Mouse (Mus musculus): ENCODE measurements around the gene Prph2. TPM values are rescaled to one million over a fixed set of nuclear protein-coding genes. Genes with fewer than 3 reads are reported as not detected.
A peak's percentile ranks its signal among the peaks of the same experiment; 100 is the strongest.

Gene Prph2
- polyA plus RNA-seq (2016; fragmentation: Nextera tagmentation; extraction: Ambion mirVana) = not detected in 2 replicates

DNA sequence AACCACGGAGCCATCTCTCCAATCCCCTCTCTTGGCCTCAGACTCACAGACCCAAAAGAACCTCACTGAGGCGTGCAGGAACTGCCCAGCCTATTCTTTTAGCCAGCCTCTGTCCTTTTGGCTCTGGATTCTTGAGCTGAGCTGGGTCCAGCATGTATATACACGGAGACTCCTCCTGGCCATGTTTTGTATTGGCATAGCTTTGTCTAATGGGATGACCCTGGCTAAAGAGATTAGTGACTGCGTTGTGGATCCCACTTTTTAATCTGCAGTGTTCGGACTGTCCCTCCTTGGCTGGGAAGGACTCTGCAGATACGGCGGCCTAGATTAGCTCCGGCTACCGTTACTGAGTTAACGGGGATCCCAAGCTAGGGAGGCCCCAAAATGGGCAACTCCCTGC lies at the start of gene Prph2:
Gene Prph2 (plus strand): TSS at position 274 of the 400 bp plus-strand sequence.
- 0 out of 2 replicates have a peak, but pooled peaks cover 5% of the 10 kb centered on the region for H3K4me1 ChIP-seq
- H3K9me3 ChIP-seq = 0 out of 2 replicates have a peak, but pooled peaks cover 2% of the 10 kb centered on the region
- no peak within 1 kb of the TSS for H3K27ac ChIP-seq (replicated peaks)
- H3K9ac ChIP-seq (replicated peaks) = no peak within 1 kb of the TSS
- no peak for ATAC-seq (ENCODE audit: low FRiP score, low read depth)
- no peak within 1 kb of the TSS for H3K4me3 ChIP-seq
- no peaks in the 10 kb centered on the region for H3K36me3 ChIP-seq
- H3K27me3 ChIP-seq = no peaks in the 10 kb centered on the region
- 82% methylated on average over 10 of the region's 10 CpGs for WGBS
- H3K4me2 ChIP-seq (replicated peaks) = no peak within 1 kb of the TSS

DNA sequence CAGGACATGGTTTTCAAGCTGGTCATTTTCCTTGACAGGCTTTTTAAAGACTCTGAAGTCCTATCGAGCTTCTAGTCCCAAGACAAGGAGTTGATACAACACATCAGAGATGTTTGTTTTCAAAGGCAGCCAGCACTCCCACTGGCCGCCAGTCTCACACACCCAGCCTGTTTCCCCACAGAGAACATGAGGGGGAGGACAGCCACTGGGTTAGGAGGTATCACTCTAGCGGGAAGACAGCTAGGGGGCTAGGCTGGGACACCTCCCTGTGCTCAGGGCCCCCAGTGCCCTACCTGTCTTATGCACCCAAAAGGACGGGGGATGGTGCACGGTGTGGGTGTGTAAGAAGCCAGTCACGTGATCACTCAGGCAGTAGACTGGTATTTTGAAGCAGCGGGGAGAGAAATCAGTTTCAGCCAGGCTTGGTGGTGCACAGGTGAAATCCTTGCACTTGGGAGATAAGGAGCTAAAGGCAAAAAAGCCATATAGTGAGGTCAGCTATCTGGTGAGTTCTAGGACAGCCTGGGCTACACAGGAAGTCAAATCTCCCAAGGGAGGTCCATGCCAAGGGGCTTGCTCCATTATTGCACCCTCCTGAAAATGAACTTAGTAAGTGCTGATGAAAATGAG lies 45.6 kb upstream of the Prph2 start:
- Histone ChIP-seq H3K4me1 (peaks cover 4% of the 10 kb centered on the region; the same call in 1 of the 2 replicates), H3K27me3 (no peaks in the 10 kb centered on the region), H3K4me2 (replicated peaks) (no peak overlapping the region), H3K4me3 (no peak overlapping the region), H3K9me3 (no peaks in the 10 kb centered on the region), H3K27ac (replicated peaks) (no peak overlapping the region), H3K9ac (replicated peaks) (no peak overlapping the region), H3K36me3 (no peaks in the 10 kb centered on the region)
- 76% methylated on average over 7 of the region's 7 CpGs for WGBS
- no peak for ATAC-seq (ENCODE audit: low FRiP score, low read depth)

DNA sequence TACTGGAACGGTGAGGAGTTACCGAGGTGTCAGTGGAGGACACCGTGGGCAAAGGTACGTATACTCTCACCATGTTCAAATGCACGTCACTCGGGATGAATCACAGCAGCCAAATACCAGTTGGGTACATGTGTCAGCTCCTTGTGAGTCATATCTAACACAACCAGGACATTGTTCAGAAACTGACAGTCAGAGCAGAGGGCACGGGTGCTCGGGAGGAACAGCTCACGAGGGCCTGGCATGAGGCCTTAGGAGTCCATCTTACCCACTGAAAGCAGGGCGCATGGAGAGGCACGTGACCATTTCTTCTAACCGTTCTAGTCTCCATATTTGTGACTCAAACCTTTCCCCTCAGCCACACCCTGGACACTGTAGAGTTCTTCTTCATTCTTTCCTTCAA lies 43.4 kb upstream of the Prph2 start:
- Histone ChIP-seq H3K4me1 (no peaks in the 10 kb centered on the region), H3K4me3 (no peak overlapping the region), H3K27me3 (no peaks in the 10 kb centered on the region), H3K9ac (replicated peaks) (no peak overlapping the region), H3K27ac (replicated peaks) (no peak overlapping the region), H3K36me3 (no peaks in the 10 kb centered on the region), H3K4me2 (replicated peaks) (no peak overlapping the region), H3K9me3 (no peaks in the 10 kb centered on the region)
- WGBS = 89% methylated on average over 12 of the region's 12 CpGs
- ATAC-seq (ENCODE audit: low FRiP score, low read depth) = no peak

DNA sequence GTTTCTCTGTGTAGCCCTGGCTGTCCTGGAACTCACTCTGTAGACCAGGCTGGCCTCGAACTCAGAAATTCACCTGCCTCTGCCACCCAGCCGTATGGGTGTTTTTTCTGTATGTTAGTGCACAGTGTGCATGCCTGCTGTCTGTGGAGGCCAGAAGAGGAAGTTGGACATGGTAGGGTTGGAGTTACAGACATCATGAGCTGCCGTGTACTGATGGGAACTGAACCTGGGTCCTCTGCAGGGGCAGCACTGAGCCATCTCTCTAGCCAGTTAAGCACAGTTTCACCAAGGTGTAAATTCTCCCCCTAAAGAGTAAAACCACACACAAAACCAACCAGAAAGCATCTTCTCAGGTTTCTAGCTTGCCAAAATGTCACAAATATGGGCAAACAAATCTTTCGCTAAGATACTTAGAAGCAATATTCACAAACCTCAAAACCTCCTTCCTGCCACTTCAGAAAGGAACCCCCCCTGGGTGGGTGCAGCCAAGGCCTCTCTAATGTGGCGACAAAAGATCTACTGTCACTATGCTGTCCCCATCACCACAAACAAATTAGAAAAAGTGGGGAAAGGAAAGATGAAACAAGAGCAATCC lies 40.0 kb upstream of the Prph2 start:
- H3K9me3 ChIP-seq = no peaks in the 10 kb centered on the region
- WGBS = 95% methylated on average over 5 of the region's 5 CpGs
- H3K4me1 ChIP-seq = peaks cover 6% of the 10 kb centered on the region; the same call in 1 of the 2 replicates
- no peaks in the 10 kb centered on the region for H3K36me3 ChIP-seq
- H3K27me3 ChIP-seq = no peaks in the 10 kb centered on the region
- no peak overlapping the region for H3K4me3 ChIP-seq
- no peak overlapping the region for H3K27ac ChIP-seq (replicated peaks)
- ATAC-seq (ENCODE audit: low FRiP score, low read depth) = no peak
- no peak overlapping the region for H3K4me2 ChIP-seq (replicated peaks)
- H3K9ac ChIP-seq (replicated peaks) = no peak overlapping the region

DNA sequence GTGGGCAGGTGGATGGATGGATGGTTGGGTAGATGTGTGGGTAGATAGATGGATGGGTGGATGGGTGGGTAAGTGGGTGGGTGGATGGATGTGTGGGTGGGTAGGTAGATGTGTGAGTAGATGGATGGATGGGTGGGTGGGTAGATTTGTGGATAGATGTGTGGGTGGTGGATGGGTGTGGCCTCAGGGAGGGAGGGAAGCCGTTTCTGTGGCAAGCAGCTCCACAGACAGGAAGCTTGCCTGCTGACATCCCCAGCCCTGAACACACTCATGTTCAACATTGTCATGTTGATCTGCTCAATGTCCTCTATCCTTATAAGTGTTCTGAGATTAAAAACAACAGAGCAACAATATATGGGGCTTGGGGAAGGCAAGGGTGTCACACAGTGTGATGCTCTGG lies 39.3 kb upstream of the Prph2 start:
- Histone ChIP-seq H3K9ac (replicated peaks) (no peak overlapping the region), H3K9me3 (no peaks in the 10 kb centered on the region), H3K36me3 (no peaks in the 10 kb centered on the region), H3K27me3 (no peaks in the 10 kb centered on the region), H3K4me3 (no peak overlapping the region), H3K4me2 (replicated peaks) (no peak overlapping the region), H3K27ac (replicated peaks) (no peak overlapping the region), H3K4me1 (peaks cover 6% of the 10 kb centered on the region; the same call in 1 of the 2 replicates)
- ATAC-seq (ENCODE audit: low FRiP score, low read depth) = no peak
- 89% methylated on average over 1 of the region's 1 CpGs for WGBS

DNA sequence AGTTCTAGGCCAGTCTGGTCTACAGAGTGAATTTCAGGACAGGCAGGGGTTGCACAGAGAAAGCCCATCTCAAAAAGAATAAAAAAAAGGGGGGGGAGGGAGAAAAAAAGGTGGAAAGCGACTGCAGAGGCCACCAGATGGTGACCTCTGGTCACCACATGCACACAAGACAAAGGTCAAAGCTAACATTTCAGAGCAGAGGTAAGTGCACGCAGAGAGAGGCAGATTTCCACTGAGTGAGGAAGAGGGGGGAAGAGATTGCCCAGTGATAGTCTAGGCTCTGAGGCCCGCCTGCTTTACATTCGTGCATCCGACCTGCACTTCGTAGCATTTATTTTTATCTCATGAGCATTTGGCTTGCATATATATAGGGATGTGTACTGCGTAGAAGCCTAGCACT lies 37.5 kb upstream of the Prph2 start:
- Histone ChIP-seq H3K4me2 (replicated peaks) (no peak overlapping the region), H3K4me1 (peaks cover 6% of the 10 kb centered on the region; the same call in 1 of the 2 replicates), H3K27ac (replicated peaks) (no peak overlapping the region), H3K9me3 (no peaks in the 10 kb centered on the region), H3K9ac (replicated peaks) (no peak overlapping the region), H3K4me3 (no peak overlapping the region), H3K27me3 (no peaks in the 10 kb centered on the region), H3K36me3 (no peaks in the 10 kb centered on the region)
- WGBS = 75% methylated on average over 7 of the region's 7 CpGs
- ATAC-seq (ENCODE audit: low FRiP score, low read depth) = no peak

DNA sequence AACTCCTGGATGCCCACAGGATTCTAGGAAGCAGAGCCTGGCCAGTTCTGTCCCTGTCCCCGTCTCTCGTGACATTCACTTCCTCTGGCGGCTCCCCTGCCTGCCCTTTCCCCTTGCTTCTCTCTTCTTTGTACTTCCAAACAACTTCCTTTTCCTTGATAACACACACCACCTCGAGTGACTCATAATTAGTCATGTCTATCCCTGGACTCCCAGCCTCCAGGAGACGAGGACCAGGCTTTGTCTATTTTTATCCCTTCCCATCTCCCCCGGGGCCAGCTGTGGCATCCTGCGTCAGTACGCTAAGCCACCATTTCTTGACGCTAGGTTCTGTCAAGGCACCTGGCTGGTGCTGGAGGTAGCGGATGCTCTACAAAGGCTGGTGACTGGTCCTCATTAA lies 36.1 kb upstream of the Prph2 start:
- no peak overlapping the region for H3K9ac ChIP-seq (replicated peaks)
- H3K27me3 ChIP-seq = no peaks in the 10 kb centered on the region
- H3K9me3 ChIP-seq = no peaks in the 10 kb centered on the region
- H3K36me3 ChIP-seq = no peaks in the 10 kb centered on the region
- ATAC-seq (ENCODE audit: low FRiP score, low read depth) = no peak
- H3K4me2 ChIP-seq (replicated peaks) = no peak overlapping the region
- no peak overlapping the region; the same call in 1 of the 2 replicates for H3K27ac ChIP-seq (replicated peaks)
- H3K4me3 ChIP-seq = no peak overlapping the region
- H3K4me1 ChIP-seq = peaks cover 6% of the 10 kb centered on the region; the same call in 1 of the 2 replicates
- 52% methylated on average over 10 of the region's 10 CpGs for WGBS

DNA sequence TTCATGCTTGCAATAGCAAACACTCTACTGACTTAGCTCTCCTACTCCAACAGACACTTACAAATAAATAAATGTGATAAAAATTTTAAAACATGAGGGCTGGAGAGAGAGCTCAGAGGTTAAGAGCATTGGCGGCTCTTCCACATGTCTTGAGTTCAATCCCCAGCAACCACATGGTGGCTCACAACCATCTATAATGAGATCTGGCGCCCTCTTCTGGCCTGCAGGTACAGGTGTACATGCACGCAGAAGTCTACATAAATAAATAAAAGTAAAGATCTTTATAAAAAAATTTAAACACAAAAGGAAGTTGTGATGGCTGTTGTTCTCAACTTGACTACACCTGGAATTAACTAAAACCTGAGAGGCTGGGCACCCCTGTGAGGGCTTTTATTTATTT lies 34.6 kb upstream of the Prph2 start:
- Histone ChIP-seq H3K9me3 (no peaks in the 10 kb centered on the region), H3K27ac (replicated peaks) (no peak overlapping the region), H3K4me1 (peaks cover 6% of the 10 kb centered on the region; the same call in 1 of the 2 replicates), H3K4me3 (no peak overlapping the region), H3K27me3 (no peaks in the 10 kb centered on the region), H3K4me2 (replicated peaks) (no peak overlapping the region), H3K36me3 (no peaks in the 10 kb centered on the region), H3K9ac (replicated peaks) (no peak overlapping the region)
- ATAC-seq (ENCODE audit: low FRiP score, low read depth) = no peak
- 73% methylated on average over 3 of the region's 3 CpGs for WGBS

DNA sequence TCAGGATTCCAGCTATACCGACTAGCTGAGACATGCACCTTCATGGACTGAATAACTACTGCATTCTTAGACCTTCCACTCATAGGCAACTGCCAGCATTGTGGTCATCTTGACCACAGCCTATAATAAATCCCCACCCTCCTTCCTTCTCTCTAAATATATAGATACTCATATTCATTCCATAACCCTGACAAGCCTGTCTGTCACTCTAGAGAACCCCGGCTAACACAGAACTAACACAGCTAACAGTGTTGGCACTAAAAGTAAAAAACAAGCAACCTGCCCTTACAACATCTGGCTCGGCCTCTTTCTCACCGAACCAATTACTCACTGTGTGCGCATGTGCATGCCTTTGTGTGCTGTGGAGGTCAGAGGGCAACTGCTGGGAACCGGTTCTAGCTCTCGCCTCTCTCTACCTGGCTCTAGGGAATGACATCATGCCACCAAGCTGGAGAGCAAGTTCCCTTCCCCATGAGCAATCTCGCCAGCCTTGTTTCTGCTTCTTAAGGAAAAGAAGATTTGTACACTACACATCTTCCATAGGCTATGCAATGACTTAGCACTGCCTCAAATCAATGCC lies 33.8 kb upstream of the Prph2 start:
- Histone ChIP-seq H3K4me3 (no peak overlapping the region), H3K36me3 (no peaks in the 10 kb centered on the region), H3K27ac (replicated peaks) (peak overlapping the region; percentile 32; the same call in 1 of the 2 replicates), H3K9me3 (no peaks in the 10 kb centered on the region), H3K4me1 (peaks cover 6% of the 10 kb centered on the region; the same call in 1 of the 2 replicates), H3K27me3 (no peaks in the 10 kb centered on the region), H3K9ac (replicated peaks) (no peak overlapping the region), H3K4me2 (replicated peaks) (no peak overlapping the region)
- ATAC-seq (ENCODE audit: low FRiP score, low read depth) = no peak
- 80% methylated on average over 8 of the region's 8 CpGs for WGBS

DNA sequence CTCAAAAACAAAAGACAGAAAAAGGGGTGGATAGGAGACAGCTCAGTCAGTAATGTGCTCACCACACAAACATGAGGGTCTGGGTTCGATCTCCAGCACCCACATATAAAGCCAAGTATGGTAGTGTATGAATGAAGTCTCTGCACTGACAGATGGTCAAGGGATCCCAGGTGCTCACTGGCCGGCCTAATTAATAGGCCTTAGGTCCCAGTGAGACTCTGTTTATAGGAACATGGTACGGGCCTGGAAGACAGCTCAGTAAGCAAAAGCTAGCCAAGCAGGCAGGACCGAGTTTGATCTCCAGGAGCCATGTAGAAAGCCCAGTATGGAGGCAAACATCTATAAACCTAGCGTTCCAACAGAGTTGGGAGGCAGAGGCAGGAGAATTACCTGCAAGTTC lies 33.2 kb upstream of the Prph2 start:
- 89% methylated on average over 5 of the region's 5 CpGs for WGBS
- ATAC-seq (ENCODE audit: low FRiP score, low read depth) = no peak
- no peaks in the 10 kb centered on the region for H3K27me3 ChIP-seq

DNA sequence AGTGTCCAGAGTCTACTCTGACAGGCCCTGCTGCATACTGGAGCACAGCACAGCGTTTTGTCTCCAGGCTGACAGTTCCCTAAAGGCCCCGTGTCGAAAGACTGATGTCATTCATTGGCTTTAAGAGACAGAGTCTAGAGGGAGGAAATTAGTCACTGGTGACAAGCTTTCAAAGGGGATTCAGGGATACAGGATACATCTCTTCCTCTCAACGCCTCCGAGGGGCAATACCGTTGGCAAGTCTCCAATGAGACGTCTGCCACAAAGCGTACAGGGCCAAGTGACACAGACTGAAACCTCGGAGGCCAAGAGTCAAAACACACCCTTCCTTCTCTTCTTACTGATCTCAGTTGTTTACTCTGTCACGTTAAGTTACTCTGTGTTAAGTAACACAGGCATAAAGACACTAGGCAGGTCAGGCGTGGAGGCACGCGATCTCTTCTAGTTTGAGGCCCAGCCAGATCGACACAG lies 30.4 kb upstream of the Prph2 start:
- WGBS = 75% methylated on average over 14 of the region's 14 CpGs
- H3K27me3 ChIP-seq = no peaks in the 10 kb centered on the region; the same call in 1 of the 2 replicates
- H3K27ac ChIP-seq (replicated peaks) = no peak overlapping the region
- no peak for ATAC-seq (ENCODE audit: low FRiP score, low read depth)
- no peaks in the 10 kb centered on the region for H3K9me3 ChIP-seq
- H3K36me3 ChIP-seq = no peaks in the 10 kb centered on the region
- no peak overlapping the region for H3K4me2 ChIP-seq (replicated peaks)
- H3K4me3 ChIP-seq = no peak overlapping the region
- no peak overlapping the region for H3K9ac ChIP-seq (replicated peaks)
- H3K4me1 ChIP-seq = no peaks in the 10 kb centered on the region

More for the DNA sequence above, 33.2 kb upstream of the Prph2 start:
- Histone ChIP-seq H3K36me3 (no peaks in the 10 kb centered on the region), H3K9me3 (no peaks in the 10 kb centered on the region), H3K9ac (replicated peaks) (no peak overlapping the region), H3K4me3 (no peak overlapping the region), H3K4me2 (replicated peaks) (no peak overlapping the region), H3K4me1 (peaks cover 6% of the 10 kb centered on the region; the same call in 1 of the 2 replicates), H3K27ac (replicated peaks) (peak overlapping the region; percentile 32; the same call in 1 of the 2 replicates)

DNA sequence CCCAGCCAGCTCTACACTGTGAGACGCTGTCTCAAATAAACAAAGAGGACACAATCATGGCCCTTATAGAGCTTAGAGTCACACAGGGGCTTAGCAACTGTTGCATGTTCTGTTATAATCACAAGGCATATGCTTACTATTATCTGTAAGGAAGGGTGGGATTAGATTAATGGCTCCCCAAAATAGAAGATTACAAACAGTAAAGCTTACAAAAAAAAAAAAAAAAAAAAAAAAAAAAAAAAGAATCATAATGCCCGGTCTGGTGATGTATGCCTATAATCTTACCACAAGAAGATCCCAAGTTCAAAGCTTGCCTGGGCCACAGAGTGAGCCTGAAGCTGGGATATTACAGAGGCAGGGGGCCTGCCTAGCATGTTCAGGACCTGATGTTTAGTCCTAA lies 29.9 kb upstream of the Prph2 start:
- Histone ChIP-seq H3K4me3 (no peak overlapping the region), H3K4me2 (replicated peaks) (no peak overlapping the region), H3K4me1 (no peaks in the 10 kb centered on the region), H3K27me3 (no peaks in the 10 kb centered on the region; the same call in 1 of the 2 replicates), H3K27ac (replicated peaks) (no peak overlapping the region), H3K9me3 (no peaks in the 10 kb centered on the region), H3K36me3 (no peaks in the 10 kb centered on the region), H3K9ac (replicated peaks) (no peak overlapping the region)
- no peak for ATAC-seq (ENCODE audit: low FRiP score, low read depth)
- 83% methylated on average over 2 of the region's 2 CpGs for WGBS
